Mouse (Mus musculus) midbrain, embryonic 16.5 days (tissue): ENCODE results near the gene Atp5s. TPM values are rescaled to one million over a fixed set of nuclear protein-coding genes. Genes with fewer than 3 reads are reported as not detected.

Experiments used
- ATAC-seq: fragments of 200-750 bp; cut with Nextera tagmentation; 2 replicates; pipeline ENCODE4 v1.8.0; 2017; ENCODE audit warnings: moderate TSS enrichment
- H3K27ac ChIP-seq: fragments of 300-500 bp; sonication (generic); 2 replicates; pipeline ENCODE4 v1.5.1; 2014; ENCODE audit warnings: mild to moderate bottlenecking, low read length, mixed read lengths
- H3K27me3 ChIP-seq: fragments of 300-500 bp; sonication (generic); 2 replicates; pipeline ENCODE4 v1.6.1; 2014; ENCODE audit warnings: low read depth, low read length, mixed read lengths; ENCODE audit not compliant: control insufficient read depth, insufficient read depth
- H3K36me3 ChIP-seq: fragments of 300-500 bp; sonication (generic); 2 replicates; pipeline ENCODE4 v1.6.1; 2014; ENCODE audit warnings: mild to moderate bottlenecking, low read length, moderate library complexity, mixed read lengths; ENCODE audit not compliant: control insufficient read depth, insufficient read depth
- H3K4me1 ChIP-seq: fragments of 300-500 bp; sonication (generic); 2 replicates; pipeline ENCODE4 v1.6.1; 2014; ENCODE audit warnings: mild to moderate bottlenecking, low read length, mixed read lengths; ENCODE audit not compliant: control insufficient read depth, insufficient read depth
- H3K4me2 ChIP-seq: fragments of 300-500 bp; sonication (generic); 2 replicates; pipeline ENCODE4 v1.6.1; 2014; ENCODE audit warnings: mild to moderate bottlenecking, low read length, mixed read lengths
- H3K4me3 ChIP-seq: fragments of 300-500 bp; sonication (generic); 2 replicates; pipeline ENCODE4 v1.5.1; 2014; ENCODE audit warnings: low read depth, mild to moderate bottlenecking, low read length, moderate library complexity, mixed read lengths
- H3K9ac ChIP-seq: fragments of 300-500 bp; sonication (generic); 2 replicates; pipeline ENCODE4 v1.6.1; 2014; ENCODE audit warnings: low read depth, low read length, mixed read lengths
- H3K9me3 ChIP-seq: fragments of 300-500 bp; sonication (generic); replicated peaks from 2 replicates; pipeline ENCODE4 v1.6.1; 2014; ENCODE audit warnings: mild to moderate bottlenecking, low read length, mixed read lengths; ENCODE audit not compliant: control insufficient read depth, poor library complexity, severe bottlenecking
- WGBS: fragments of 180-500 bp; shearing (Covaris S2); extraction: QIAGEN DNeasy Blood & Tissue Kit; methylation state at CpG from one replicate; pipeline ENCODE4 v1.1.7; 2014; 5-methylcytosine and 5-hydroxymethylcytosine counted together
- polyA plus RNA-seq: library from polyadenylated mRNA; unstranded; fragments of >200 nt; fragmentation: Nextera tagmentation; extraction: Ambion mirVana; gene quantifications from 2 replicates; pipeline ENCODE4 v1.2.1, GENCODE M21; 2015

The Atp5s gene
- polyA plus RNA-seq, 1 experiment from 2014 or later: 41.6 TPM

DNA sequence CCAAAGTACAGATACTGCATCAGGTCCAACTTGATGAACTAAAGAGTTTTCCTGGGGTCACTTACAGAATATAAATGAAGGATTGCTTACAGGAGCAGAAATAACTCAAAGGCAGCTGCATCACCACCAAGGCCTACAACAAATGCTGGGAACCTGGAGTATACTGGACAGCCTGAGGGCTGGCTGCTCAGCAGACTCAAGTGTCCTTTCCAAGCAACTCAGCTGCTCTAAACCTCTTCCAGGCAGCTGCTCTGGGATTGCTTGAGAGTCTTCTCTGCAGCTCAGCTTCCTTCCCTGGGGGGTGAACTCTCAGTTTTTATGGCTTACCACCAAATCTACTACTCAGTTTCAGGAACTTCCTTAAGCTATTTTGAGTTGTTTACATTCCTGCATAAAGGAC, 35.7 kb upstream of the Atp5s start:
- ATAC-seq: no peak
- Histone ChIP-seq H3K27ac (no peak overlapping the region), H3K36me3 (no peaks in the 10 kb centered on the region), H3K9ac (no peak overlapping the region), H3K4me1 (no peaks in the 10 kb centered on the region), H3K27me3 (no peaks in the 10 kb centered on the region), H3K9me3 (no peaks in the 10 kb centered on the region), H3K4me3 (no peak overlapping the region), H3K4me2 (no peak overlapping the region)

GRCm38 (mm10) chr12:69690714-69691113, 34.0 kb upstream of the Atp5s start:
- no peaks in the 10 kb centered on the region for H3K27me3 ChIP-seq
- no peaks in the 10 kb centered on the region for H3K9me3 ChIP-seq
- H3K27ac ChIP-seq: no peak overlapping the region
- no peak overlapping the region for H3K4me2 ChIP-seq
- 93% methylated on average over 4 of the region's 4 CpGs for WGBS
- no peaks in the 10 kb centered on the region for H3K4me1 ChIP-seq
- ATAC-seq: no peak
- H3K36me3 ChIP-seq: no peaks in the 10 kb centered on the region
- no peak overlapping the region for H3K9ac ChIP-seq
- no peak overlapping the region for H3K4me3 ChIP-seq

GRCm38 (mm10) chr12:69693471-69693870, 31.3 kb upstream of the Atp5s start:
- H3K4me1 ChIP-seq: no peaks in the 10 kb centered on the region
- H3K36me3 ChIP-seq: no peaks in the 10 kb centered on the region; the same call in 1 of the 2 replicates
- H3K9me3 ChIP-seq: no peaks in the 10 kb centered on the region
- no peaks in the 10 kb centered on the region for H3K27me3 ChIP-seq
- H3K4me3 ChIP-seq: no peak overlapping the region
- ATAC-seq: no peak
- WGBS: 74% methylated on average over 17 of the region's 17 CpGs
- H3K9ac ChIP-seq: no peak overlapping the region
- no peak overlapping the region for H3K4me2 ChIP-seq
- H3K27ac ChIP-seq: no peak overlapping the region

DNA sequence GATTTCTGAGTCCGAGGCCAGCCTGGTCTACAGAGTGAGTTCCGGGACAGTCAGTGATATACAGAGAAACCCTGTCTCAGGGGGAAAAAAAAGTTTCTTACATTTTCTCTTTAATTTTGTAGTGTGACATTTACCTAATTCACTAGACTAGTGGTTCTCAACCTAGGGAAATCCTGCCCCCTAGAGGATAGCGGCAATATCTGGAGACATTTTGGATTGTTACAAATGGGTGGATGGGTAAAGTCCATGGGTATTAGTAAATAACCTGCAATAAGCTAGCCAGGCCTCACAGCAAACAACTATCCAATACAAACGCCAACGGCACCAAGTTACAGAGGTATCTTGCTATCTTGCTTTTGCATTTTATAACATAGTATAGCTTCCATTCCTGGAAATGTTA, 28.0 kb upstream of the Atp5s start:
- Histone ChIP-seq H3K27ac (no peak overlapping the region), H3K9me3 (no peaks in the 10 kb centered on the region), H3K4me3 (no peak overlapping the region), H3K9ac (no peak overlapping the region), H3K27me3 (no peaks in the 10 kb centered on the region), H3K4me2 (no peak overlapping the region), H3K36me3 (peaks cover 4% of the 10 kb centered on the region), H3K4me1 (no peaks in the 10 kb centered on the region)
- 81% methylated on average over 5 of the region's 5 CpGs for WGBS
- no peak for ATAC-seq

DNA sequence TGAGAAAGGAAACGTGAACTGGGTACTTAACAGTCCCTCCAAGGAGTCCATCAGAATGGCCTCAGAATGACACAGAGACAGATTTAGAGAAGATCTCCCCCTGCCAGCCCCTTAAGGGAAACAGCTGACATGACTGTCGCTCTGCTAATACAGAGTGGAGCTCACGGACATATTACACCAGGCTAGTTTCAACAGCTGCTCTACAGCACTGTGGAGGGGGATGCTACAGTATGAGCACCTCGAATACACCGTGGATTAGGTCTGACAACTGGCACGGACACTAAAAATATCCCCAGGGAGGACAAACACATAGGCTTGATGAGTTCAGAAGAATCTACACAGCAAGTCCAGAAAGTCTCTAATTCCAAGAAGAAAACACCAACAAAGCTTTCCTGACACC, 26.4 kb upstream of the Atp5s start:
- H3K9me3 ChIP-seq: no peaks in the 10 kb centered on the region
- 86% methylated on average over 6 of the region's 6 CpGs for WGBS

GRCm38 (mm10) chr12:69704799-69705458, 19.8 kb upstream of the Atp5s start:
- no peak for ATAC-seq
- Histone ChIP-seq H3K27me3 (no peaks in the 10 kb centered on the region), H3K9me3 (no peaks in the 10 kb centered on the region), H3K9ac (no peak overlapping the region), H3K36me3 (peaks cover 4% of the 10 kb centered on the region), H3K27ac (no peak overlapping the region), H3K4me3 (no peak overlapping the region), H3K4me2 (no peak overlapping the region), H3K4me1 (no peaks in the 10 kb centered on the region)
- 89% methylated on average over 11 of the region's 11 CpGs for WGBS

More for the DNA sequence above, 26.4 kb upstream of the Atp5s start:
- no peaks in the 10 kb centered on the region for H3K27me3 ChIP-seq
- no peak overlapping the region for H3K4me2 ChIP-seq
- H3K27ac ChIP-seq: no peak overlapping the region
- no peaks in the 10 kb centered on the region for H3K4me1 ChIP-seq
- H3K9ac ChIP-seq: no peak overlapping the region
- peaks cover 6% of the 10 kb centered on the region for H3K36me3 ChIP-seq
- ATAC-seq: no peak
- no peak overlapping the region for H3K4me3 ChIP-seq

- H3K9me3 ChIP-seq: peaks cover 4% of the 10 kb centered on the region; the same call in 1 of the 2 replicates
Measured at GRCm38 (mm10) chr12:69713628-69714027, 11.1 kb upstream of the Atp5s start.

GRCm38 (mm10) chr12:69722857-69723256, 1.9 kb upstream of the Atp5s start:
- no peak overlapping the region for H3K4me3 ChIP-seq
- peaks cover 13% of the 10 kb centered on the region for H3K4me1 ChIP-seq
- H3K4me2 ChIP-seq: no peak overlapping the region
- H3K36me3 ChIP-seq: peaks cover 9% of the 10 kb centered on the region
- 91% methylated on average over 3 of the region's 3 CpGs for WGBS
- no peak for ATAC-seq
- H3K27me3 ChIP-seq: no peaks in the 10 kb centered on the region
- no peak overlapping the region for H3K27ac ChIP-seq
- H3K9me3 ChIP-seq: no peaks in the 10 kb centered on the region
- H3K9ac ChIP-seq: no peak overlapping the region

More at GRCm38 (mm10) chr12:69713628-69714027, 11.1 kb upstream of the Atp5s start:
- Histone ChIP-seq H3K36me3 (peaks cover 8% of the 10 kb centered on the region), H3K4me1 (no peaks in the 10 kb centered on the region), H3K27ac (no peak overlapping the region), H3K4me2 (no peak overlapping the region), H3K9ac (no peak overlapping the region), H3K4me3 (no peak overlapping the region), H3K27me3 (no peaks in the 10 kb centered on the region)
- no peak for ATAC-seq

DNA sequence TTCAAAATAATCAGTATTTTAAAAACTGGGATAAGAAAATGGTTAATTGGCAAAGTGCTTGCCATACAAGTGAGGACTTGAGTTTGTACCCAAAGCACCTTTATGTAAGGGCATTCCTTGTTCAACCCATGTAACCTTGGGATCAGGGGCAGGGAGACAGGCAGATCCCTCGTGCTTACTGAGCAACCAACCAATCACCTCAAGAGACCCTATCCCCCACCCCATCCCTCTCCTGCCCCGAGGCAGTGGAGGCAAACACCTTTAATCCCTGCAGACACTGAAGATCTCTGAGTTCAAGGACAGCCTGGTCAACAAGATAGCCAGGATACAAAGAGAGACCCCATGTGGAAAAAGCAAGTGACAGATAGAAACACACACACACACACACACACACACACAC, 1.4 kb upstream of the Atp5s start:
- peaks cover 13% of the 10 kb centered on the region for H3K4me1 ChIP-seq
- no peaks in the 10 kb centered on the region for H3K9me3 ChIP-seq
- H3K4me2 ChIP-seq: peak overlapping the region; percentile 90
- peak overlapping the region; percentile 61; the same call in 1 of the 2 replicates for H3K4me3 ChIP-seq
- ATAC-seq: no peak
- 46% methylated on average over 2 of the region's 2 CpGs for WGBS
- no peak overlapping the region for H3K27ac ChIP-seq
- H3K36me3 ChIP-seq: peaks cover 4% of the 10 kb centered on the region
- H3K9ac ChIP-seq: no peak overlapping the region
- no peaks in the 10 kb centered on the region for H3K27me3 ChIP-seq
